Mouse (Mus musculus): ENCODE data around the gene Bach1.

Gene Bach1

GRCm38 (mm10) chr16:87737842-87738639 lies 39.3 kb downstream of the Bach1 start:
- peak; percentile 59 for DNase-seq (ENCODE audit: low spot score)

- DNase-seq (ENCODE audit: low spot score) = no peak
Observed at GRCm38 (mm10) chr16:87741034-87741715, 42.4 kb downstream of the Bach1 start.

GRCm38 (mm10) chr16:87743661-87744060 lies 44.9 kb downstream of the Bach1 start:
- no peak for DNase-seq (ENCODE audit: low spot score)

GRCm38 (mm10) chr16:87744338-87744737 lies 45.6 kb downstream of the Bach1 start:
- no peak for DNase-seq (ENCODE audit: low spot score)

GRCm38 (mm10) chr16:87745192-87745945 lies 46.6 kb downstream of the Bach1 start:
- DNase-seq (ENCODE audit: low spot score) = no peak

GRCm38 (mm10) chr16:87746728-87747127 lies 48.0 kb downstream of the Bach1 start:
- peak; percentile 78 for DNase-seq (ENCODE audit: low spot score)

- peak; percentile 65 for DNase-seq (ENCODE audit: low spot score)
Observed at GRCm38 (mm10) chr16:87751243-87751642, 52.5 kb downstream of the Bach1 start.

- no peak for DNase-seq (ENCODE audit: low spot score)
Observed at GRCm38 (mm10) chr16:87752482-87752881, 53.7 kb downstream of the Bach1 start.

- peak; percentile 77 for DNase-seq (ENCODE audit: low spot score)
Observed at GRCm38 (mm10) chr16:87754858-87755257, 56.1 kb downstream of the Bach1 start.

GRCm38 (mm10) chr16:87755915-87756314 lies 57.2 kb downstream of the Bach1 start:
- no peak for DNase-seq (ENCODE audit: low spot score)

GRCm38 (mm10) chr16:87758016-87758415 lies 59.3 kb downstream of the Bach1 start:
- DNase-seq (ENCODE audit: low spot score) = no peak

- DNase-seq (ENCODE audit: low spot score) = peak; percentile 44
Observed at GRCm38 (mm10) chr16:87764668-87765109, 65.9 kb downstream of the Bach1 start.

GRCm38 (mm10) chr16:87765984-87766383 lies 67.2 kb downstream of the Bach1 start:
- DNase-seq (ENCODE audit: low spot score) = no peak

- DNase-seq (ENCODE audit: low spot score) = no peak
Observed at GRCm38 (mm10) chr16:87770576-87770975, 71.8 kb downstream of the Bach1 start.

GRCm38 (mm10) chr16:87771926-87772325 lies 73.2 kb downstream of the Bach1 start:
- DNase-seq (ENCODE audit: low spot score) = no peak

GRCm38 (mm10) chr16:87774398-87774797 lies 75.7 kb downstream of the Bach1 start:
- DNase-seq (ENCODE audit: low spot score) = peak; percentile 48

GRCm38 (mm10) chr16:87777373-87777772 lies 78.6 kb downstream of the Bach1 start:
- peak; percentile 59 for DNase-seq (ENCODE audit: low spot score)

GRCm38 (mm10) chr16:87781637-87782036 lies 82.9 kb downstream of the Bach1 start:
- DNase-seq (ENCODE audit: low spot score) = no peak

Measured in T-cell, adult 2 months (primary cell).